Mouse (Mus musculus) neural tube, embryonic 11.5 days (tissue): ENCODE data around the gene Syt9. TPM values are rescaled to one million over a fixed set of nuclear protein-coding genes. Genes with fewer than 3 reads are reported as not detected.

Source experiments
- ATAC-seq: fragments of 200-750 bp; cut with Nextera tagmentation; 2 replicates; pipeline ENCODE4 v1.8.0; 2017; ENCODE audit warnings: moderate number of reproducible peaks, mild to moderate bottlenecking, moderate TSS enrichment, moderate library complexity; ENCODE audit not compliant: insufficient read depth, low FRiP score, low TSS enrichment
- DNase-seq: peaks from one replicate; pipeline ENCODE4 v3.0.0-alpha.2; 2015; ENCODE audit warnings: low spot score
- H3K27ac ChIP-seq: fragments of 300-500 bp; sonication (generic); 2 replicates; pipeline ENCODE4 v1.5.1; 2014; ENCODE audit warnings: low read depth, mild to moderate bottlenecking, low read length
- H3K27me3 ChIP-seq: fragments of 300-500 bp; sonication (generic); 2 replicates; pipeline ENCODE4 v1.6.1; 2014; ENCODE audit warnings: mild to moderate bottlenecking, low read length, mixed read lengths; ENCODE audit not compliant: control insufficient read depth, insufficient read depth
- H3K36me3 ChIP-seq: fragments of 300-500 bp; sonication (generic); 2 replicates; pipeline ENCODE4 v1.6.1; 2014; ENCODE audit warnings: mild to moderate bottlenecking, low read length, moderate library complexity, mixed read lengths; ENCODE audit not compliant: control insufficient read depth, insufficient read depth
- H3K4me1 ChIP-seq: fragments of 300-500 bp; sonication (generic); 2 replicates; pipeline ENCODE4 v1.6.1; 2014; ENCODE audit warnings: low read length, mixed read lengths; ENCODE audit not compliant: control insufficient read depth, insufficient read depth
- H3K4me2 ChIP-seq: fragments of 300-500 bp; sonication (generic); 2 replicates; pipeline ENCODE4 v1.6.1; 2014; ENCODE audit warnings: low read depth, mild to moderate bottlenecking, moderate library complexity
- H3K4me3 ChIP-seq: fragments of 300-500 bp; sonication (generic); 2 replicates; pipeline ENCODE4 v1.5.1; 2014; ENCODE audit warnings: low read depth, low read length
- H3K9ac ChIP-seq: fragments of 300-500 bp; sonication (generic); 2 replicates; pipeline ENCODE4 v1.6.1; 2014; ENCODE audit warnings: mild to moderate bottlenecking, low read length
- H3K9me3 ChIP-seq: fragments of 300-500 bp; sonication (generic); 2 replicates; pipeline ENCODE4 v1.6.1; 2016; ENCODE audit warnings: low read length; ENCODE audit not compliant: control insufficient read depth
- WGBS: fragments of 180-500 bp; shearing (Covaris S2); extraction: QIAGEN DNeasy Blood & Tissue Kit; methylation state at CpG from one replicate; pipeline ENCODE4 v1.1.7; 2014; 5-methylcytosine and 5-hydroxymethylcytosine counted together
- polyA plus RNA-seq: library from polyadenylated mRNA; unstranded; fragments of >200 nt; fragmentation: Nextera tagmentation; extraction: Ambion mirVana; gene quantifications from 2 replicates; pipeline ENCODE4 v1.2.1, GENCODE M21; 2014

Syt9 gene
- polyA plus RNA-seq, 1 experiment from 2014 or later: 4.4 TPM

DNA sequence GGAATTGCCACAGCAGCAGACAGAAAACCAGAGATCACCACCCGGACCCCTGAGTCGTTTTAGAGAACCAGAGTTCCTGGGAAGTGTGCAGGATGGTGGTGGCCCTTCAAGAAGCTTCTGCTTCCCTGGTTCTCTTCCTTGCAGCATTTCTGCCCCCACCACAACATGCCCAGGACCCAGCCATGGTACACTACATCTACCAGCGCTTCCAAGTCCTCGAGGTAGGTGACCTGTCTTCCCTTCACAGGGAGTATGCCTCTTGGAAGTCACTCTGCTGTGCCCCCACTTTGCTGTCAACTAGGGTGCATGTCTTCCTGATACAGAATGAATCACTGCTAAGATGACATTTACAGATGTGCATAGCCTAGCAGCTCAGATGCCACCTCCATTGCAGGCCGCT, 197.1 kb downstream of the Syt9 start:
- peak overlapping the region; percentile 19 for H3K4me2 ChIP-seq
- peak overlapping the region; percentile 10; the same call in 1 of the 2 replicates for H3K4me3 ChIP-seq

DNA sequence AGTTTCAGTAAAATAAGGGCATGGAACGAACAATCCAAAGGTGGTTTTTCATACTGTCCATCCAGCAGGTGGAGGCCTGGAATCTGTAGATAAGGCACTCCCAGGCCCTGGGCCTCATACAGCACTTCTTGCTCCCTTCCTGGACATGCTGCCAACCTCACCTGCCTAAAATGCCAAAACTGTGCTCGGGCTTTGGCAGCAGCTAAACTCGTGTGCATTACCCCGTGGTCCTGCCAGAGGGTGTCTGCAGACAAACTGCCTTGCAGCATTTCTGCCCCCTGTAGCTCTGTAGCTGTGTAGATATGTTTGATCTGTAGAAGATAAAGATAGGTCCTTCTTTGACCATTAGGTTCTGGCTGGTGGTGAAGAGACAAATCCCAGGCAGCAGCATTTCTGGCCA, 198.4 kb downstream of the Syt9 start:
- Histone ChIP-seq H3K4me1 (no peaks in the 10 kb centered on the region), H3K4me2 (no peak overlapping the region), H3K9me3 (no peaks in the 10 kb centered on the region), H3K9ac (no peak overlapping the region), H3K4me3 (no peak overlapping the region), H3K36me3 (no peaks in the 10 kb centered on the region), H3K27me3 (no peaks in the 10 kb centered on the region), H3K27ac (no peak overlapping the region)
- DNase-seq (no peak), ATAC-seq (no peak)
- 69% methylated on average over 4 of the region's 4 CpGs for WGBS

More for the DNA sequence above, 197.1 kb downstream of the Syt9 start:
- H3K4me1 ChIP-seq: no peaks in the 10 kb centered on the region
- no peak for DNase-seq
- no peaks in the 10 kb centered on the region for H3K9me3 ChIP-seq
- no peak for ATAC-seq
- no peak overlapping the region for H3K27ac ChIP-seq
- H3K36me3 ChIP-seq: no peaks in the 10 kb centered on the region
- 62% methylated on average over 5 of the region's 5 CpGs for WGBS
- H3K27me3 ChIP-seq: no peaks in the 10 kb centered on the region
- no peak overlapping the region for H3K9ac ChIP-seq

DNA sequence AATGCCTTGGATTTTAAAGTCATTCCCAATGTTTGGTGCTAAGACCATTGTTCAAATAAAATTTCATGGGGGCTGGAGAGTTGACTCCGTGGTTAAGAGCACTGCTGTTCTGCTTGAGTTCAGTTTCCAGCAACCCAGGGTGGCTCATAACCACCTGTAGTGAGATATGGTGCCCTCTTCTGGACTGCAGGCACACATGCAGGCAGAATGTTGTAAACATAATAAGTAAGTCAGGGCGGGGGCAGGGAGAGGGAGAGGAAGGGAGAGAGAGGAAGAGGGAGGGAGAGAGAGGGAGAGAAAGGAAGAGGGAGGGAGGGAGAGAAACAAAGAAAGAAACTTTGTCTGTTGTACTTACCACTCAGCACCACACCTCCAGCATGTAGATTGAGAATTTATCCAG, 203.3 kb downstream of the Syt9 start:
- Histone ChIP-seq H3K9ac (no peak overlapping the region), H3K36me3 (no peaks in the 10 kb centered on the region), H3K27ac (no peak overlapping the region), H3K4me1 (no peaks in the 10 kb centered on the region), H3K27me3 (no peaks in the 10 kb centered on the region), H3K4me2 (no peak overlapping the region), H3K4me3 (no peak overlapping the region), H3K9me3 (no peaks in the 10 kb centered on the region)
- no peak for DNase-seq
- WGBS: 71% methylated on average over 2 of the region's 2 CpGs
- ATAC-seq: no peak

DNA sequence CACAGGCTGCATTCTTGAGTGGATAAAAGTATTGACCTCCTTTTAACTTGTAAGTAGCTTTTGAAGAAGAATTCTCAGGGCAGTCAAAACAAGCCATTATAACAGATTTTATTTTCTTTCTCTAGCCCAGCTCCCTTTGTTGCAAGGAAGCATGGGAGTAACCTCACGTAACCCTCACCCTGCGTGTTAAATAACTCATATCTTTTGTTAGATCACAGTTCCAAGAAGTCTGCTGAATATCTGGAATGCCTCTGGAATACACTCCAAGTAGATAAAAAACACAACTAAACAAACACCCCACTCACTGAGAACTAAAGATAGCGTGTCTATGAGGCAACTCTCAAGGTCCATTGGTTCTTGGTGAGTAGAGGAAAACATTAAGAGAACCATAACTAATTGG, 203.7 kb downstream of the Syt9 start:
- no peak overlapping the region for H3K4me2 ChIP-seq
- no peak overlapping the region for H3K9ac ChIP-seq
- no peaks in the 10 kb centered on the region for H3K4me1 ChIP-seq
- WGBS: 60% methylated on average over 3 of the region's 3 CpGs
- ATAC-seq (no peak), DNase-seq (no peak)
- no peaks in the 10 kb centered on the region for H3K9me3 ChIP-seq
- no peaks in the 10 kb centered on the region for H3K27me3 ChIP-seq
- no peak overlapping the region for H3K4me3 ChIP-seq
- H3K27ac ChIP-seq: no peak overlapping the region
- no peaks in the 10 kb centered on the region for H3K36me3 ChIP-seq

DNA sequence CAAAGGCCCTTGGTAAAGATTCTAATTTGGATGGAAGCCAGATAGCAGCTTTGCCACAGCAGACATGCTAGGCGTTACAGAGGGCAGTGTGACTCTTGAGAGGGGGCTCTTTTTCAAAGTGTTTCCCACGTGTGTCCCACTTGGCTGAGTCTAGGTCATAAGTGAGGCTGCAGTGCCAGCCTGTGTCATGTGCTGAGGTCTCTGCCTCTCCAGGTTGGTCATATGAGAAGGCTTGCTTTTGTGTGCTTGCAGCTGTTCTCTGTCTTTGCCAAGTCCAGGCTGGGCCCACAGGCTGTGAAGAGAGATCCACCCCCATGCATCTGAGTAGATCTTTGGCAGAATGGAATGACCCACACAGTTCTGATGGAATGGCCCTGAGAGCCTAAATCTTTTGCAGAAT, 222.1 kb downstream of the Syt9 start:
- ATAC-seq (no peak), DNase-seq (no peak)
- Histone ChIP-seq H3K4me3 (no peak overlapping the region), H3K4me1 (no peaks in the 10 kb centered on the region), H3K36me3 (no peaks in the 10 kb centered on the region), H3K4me2 (no peak overlapping the region), H3K27ac (no peak overlapping the region), H3K27me3 (0 out of 2 replicates have a peak, but pooled peaks cover 4% of the 10 kb centered on the region), H3K9me3 (no peaks in the 10 kb centered on the region), H3K9ac (no peak overlapping the region)
- 64% methylated on average over 2 of the region's 2 CpGs for WGBS

DNA sequence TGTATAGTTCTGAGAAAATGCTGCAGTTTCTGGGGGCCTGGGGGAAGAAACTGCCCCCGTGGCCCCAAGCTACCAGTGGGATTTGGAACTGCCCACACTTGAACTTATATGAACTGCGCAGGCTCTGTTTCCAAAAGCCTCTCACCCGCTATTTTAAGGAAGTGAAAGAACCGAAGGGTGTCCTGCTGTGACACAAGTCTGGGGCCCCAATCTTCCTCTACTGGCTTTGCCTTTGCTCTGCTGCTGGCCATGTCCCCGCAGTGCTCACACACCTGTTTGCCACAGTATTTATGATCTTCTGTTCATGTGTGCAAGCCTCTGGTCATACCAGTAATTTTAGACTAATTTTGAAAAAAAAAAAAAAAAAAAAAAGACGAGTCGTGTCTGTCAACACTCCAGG, 223.4 kb downstream of the Syt9 start:
- Histone ChIP-seq H3K4me1 (no peaks in the 10 kb centered on the region), H3K4me3 (peak overlapping the region; percentile 33; the same call in 1 of the 2 replicates), H3K36me3 (no peaks in the 10 kb centered on the region), H3K27ac (no peak overlapping the region), H3K4me2 (no peak overlapping the region; the same call in 1 of the 2 replicates), H3K9ac (no peak overlapping the region), H3K27me3 (0 out of 2 replicates have a peak, but pooled peaks cover 4% of the 10 kb centered on the region), H3K9me3 (no peaks in the 10 kb centered on the region)
- WGBS: 33% methylated on average over 7 of the region's 7 CpGs
- DNase-seq (no peak), ATAC-seq (no peak)

DNA sequence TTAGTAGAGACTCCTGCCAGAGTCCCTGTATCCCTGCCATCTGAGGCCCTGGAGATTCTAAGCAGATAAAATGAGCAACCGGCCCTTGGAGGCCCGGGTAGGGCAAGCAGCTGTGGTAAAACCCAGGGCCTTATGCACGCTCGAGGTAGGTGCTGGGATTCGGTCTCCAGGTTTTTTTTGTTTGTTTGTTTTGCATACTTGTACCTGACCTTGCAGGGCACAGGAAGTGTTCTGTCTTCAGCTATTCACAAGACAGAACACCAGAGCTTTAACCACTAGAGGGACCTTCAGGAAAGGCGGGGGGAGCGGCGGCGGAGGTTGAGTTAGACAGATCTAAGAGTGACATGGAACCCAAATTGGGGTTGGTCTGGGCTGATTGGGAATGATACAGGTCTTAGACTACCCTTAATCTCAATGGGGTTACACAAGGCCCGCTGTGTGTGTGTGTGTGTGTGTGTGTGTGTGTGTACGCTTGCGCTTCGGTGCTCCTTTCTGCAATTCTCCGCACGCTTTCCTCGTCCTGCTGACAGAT, 223.9 kb downstream of the Syt9 start:
- no peaks in the 10 kb centered on the region for H3K4me1 ChIP-seq
- WGBS: 1% methylated on average over 16 of the region's 16 CpGs
- H3K9me3 ChIP-seq: no peaks in the 10 kb centered on the region
- 0 out of 2 replicates have a peak, but pooled peaks cover 4% of the 10 kb centered on the region for H3K27me3 ChIP-seq
- DNase-seq: no peak
- peak overlapping the region; percentile 33 for H3K4me3 ChIP-seq
- ATAC-seq: peak; percentile 78
- H3K9ac ChIP-seq: peak overlapping the region; percentile 46
- H3K36me3 ChIP-seq: no peaks in the 10 kb centered on the region
- H3K27ac ChIP-seq: no peak overlapping the region
- H3K4me2 ChIP-seq: peak overlapping the region; percentile 58

DNA sequence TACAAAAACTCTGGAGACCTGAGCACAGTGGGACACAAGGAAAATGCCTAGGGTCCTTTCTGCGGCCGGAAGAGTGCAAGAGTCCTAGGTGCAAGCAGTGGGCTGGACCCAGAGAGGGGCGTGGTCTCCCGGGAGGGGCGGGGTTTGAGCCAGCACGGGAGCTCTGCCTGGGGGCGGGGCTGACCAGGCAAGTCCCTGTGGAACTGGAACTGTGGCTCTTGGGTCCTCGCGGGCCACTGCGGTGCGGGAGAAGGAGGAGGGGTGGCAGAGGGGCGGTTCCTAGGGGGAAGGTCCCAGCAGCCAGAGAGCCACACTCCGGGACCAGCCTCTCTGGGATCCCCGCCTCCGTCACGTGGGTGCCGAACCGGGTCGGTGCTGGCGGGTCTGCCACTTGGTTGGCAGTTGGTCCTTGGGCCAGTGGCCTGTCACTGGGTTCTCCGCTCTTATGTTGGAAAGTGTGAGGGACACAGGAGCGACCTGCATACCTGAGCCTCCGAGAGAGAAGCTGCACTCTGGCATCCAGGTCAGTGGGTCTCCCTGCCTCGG, 224.4 kb downstream of the Syt9 start, which contains the start of gene Ppfibp2:
Gene Ppfibp2 (plus strand): TSS at position 351 of the 546 bp plus-strand sequence.
- no peak within 1 kb of the TSS for H3K27ac ChIP-seq

DNA sequence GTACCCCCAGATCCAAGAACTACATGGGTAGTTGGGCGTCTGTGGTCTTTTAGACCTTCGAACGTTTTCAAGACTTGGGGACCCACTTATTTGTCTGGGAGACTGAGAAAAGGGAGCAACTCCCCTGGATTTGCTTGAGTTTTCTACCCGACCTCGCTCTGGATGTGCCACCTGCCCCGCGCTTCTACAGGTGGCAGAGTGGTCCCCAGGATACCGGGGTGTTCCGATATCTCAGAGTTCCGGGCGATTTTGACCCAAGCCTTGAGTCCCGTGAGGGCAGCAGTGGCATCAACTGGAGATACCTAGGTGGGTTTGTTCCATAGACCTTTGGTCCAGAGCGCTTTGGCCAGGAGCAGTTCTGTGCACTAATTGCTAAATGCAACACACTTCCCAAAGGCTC, 224.9 kb downstream of the Syt9 start:
- Histone ChIP-seq H3K27me3 (0 out of 2 replicates have a peak, but pooled peaks cover 4% of the 10 kb centered on the region), H3K4me1 (no peaks in the 10 kb centered on the region), H3K4me3 (peak overlapping the region; percentile 33), H3K9ac (no peak overlapping the region), H3K36me3 (no peaks in the 10 kb centered on the region), H3K9me3 (no peaks in the 10 kb centered on the region), H3K4me2 (peak overlapping the region; percentile 58), H3K27ac (no peak overlapping the region)
- ATAC-seq (no peak), DNase-seq (no peak)
- WGBS: 15% methylated on average over 13 of the region's 13 CpGs

More for the DNA sequence above, 224.4 kb downstream of the Syt9 start, which contains the start of gene Ppfibp2:
- Histone ChIP-seq H3K9me3 (no peaks in the 10 kb centered on the region), H3K4me2 (peak within 1 kb of the TSS; percentile 58), H3K36me3 (no peaks in the 10 kb centered on the region), H3K27me3 (0 out of 2 replicates have a peak, but pooled peaks cover 4% of the 10 kb centered on the region), H3K4me3 (peak within 1 kb of the TSS; percentile 33), H3K9ac (peak within 1 kb of the TSS; percentile 46), H3K4me1 (no peaks in the 10 kb centered on the region)
- DNase-seq (peak; percentile 87), ATAC-seq (peak; percentile 98)
- 0% methylated on average over 24 of the region's 24 CpGs for WGBS
